Mouse (Mus musculus) kidney, postnatal 0 days (tissue): ENCODE measurements around the gene Amdhd2. TPM values are rescaled to one million over a fixed set of nuclear protein-coding genes. Genes with fewer than 3 reads are reported as not detected.

Experiments
- ATAC-seq: fragments of 200-750 bp; cut with Nextera tagmentation; replicated peaks from 2 replicates; pipeline ENCODE4 v1.8.0; 2017; ENCODE audit warnings: low read depth, moderate number of reproducible peaks, moderate TSS enrichment, moderate library complexity; ENCODE audit not compliant: low FRiP score
- DNase-seq: peaks from one replicate; pipeline ENCODE4 v3.0.0-alpha.2; 2016; ENCODE audit warnings: low spot score
- H3K27ac ChIP-seq: fragments of 300-500 bp; sonication (generic); 2 replicates; pipeline ENCODE4 v1.5.1; 2014; ENCODE audit warnings: mild to moderate bottlenecking
- H3K27me3 ChIP-seq: fragments of 300-500 bp; sonication (generic); 2 replicates; pipeline ENCODE4 v1.6.1; 2014; ENCODE audit warnings: low read length, mixed read lengths; ENCODE audit not compliant: insufficient read depth
- H3K36me3 ChIP-seq: fragments of 300-500 bp; sonication (generic); 2 replicates; pipeline ENCODE4 v1.6.1; 2014; ENCODE audit warnings: low read length, mixed read lengths; ENCODE audit not compliant: insufficient read depth
- H3K4me1 ChIP-seq: fragments of 300-500 bp; sonication (generic); replicated peaks from 2 replicates; pipeline ENCODE4 v1.6.1; 2014; ENCODE audit warnings: antibody characterized with exemption, low read length, mixed read lengths; ENCODE audit not compliant: insufficient read depth
- H3K4me2 ChIP-seq: fragments of 300-500 bp; sonication (generic); 2 replicates; pipeline ENCODE4 v1.6.1; 2014; ENCODE audit warnings: mild to moderate bottlenecking, low read length, moderate library complexity, mixed read lengths
- H3K4me3 ChIP-seq: fragments of 300-500 bp; sonication (generic); replicated peaks from 2 replicates; pipeline ENCODE4 v1.5.1; 2014; ENCODE audit warnings: low read depth, low read length
- H3K9ac ChIP-seq: fragments of 300-500 bp; sonication (generic); 2 replicates; pipeline ENCODE4 v1.6.1; 2014; ENCODE audit warnings: low read depth, low read length
- H3K9me3 ChIP-seq: fragments of 300-500 bp; sonication (generic); replicated peaks from 2 replicates; pipeline ENCODE4 v1.6.1; 2016; ENCODE audit warnings: low read length, inconsistent platforms, mixed read lengths
- CTCF ChIP-seq: IDR thresholded peaks from 2 replicates; pipeline ENCODE4 v1.5.1; 2016; ENCODE audit warnings: antibody characterized with exemption, low read depth, mild to moderate bottlenecking, moderate library complexity
- WGBS: fragments of 180-500 bp; shearing (Covaris S2); extraction: QIAGEN DNeasy Blood & Tissue Kit; methylation state at CpG from one replicate; pipeline ENCODE4 v1.1.7; 2014; 5-methylcytosine and 5-hydroxymethylcytosine counted together
- polyA plus RNA-seq: library from polyadenylated mRNA; unstranded; fragments of >200 nt; fragmentation: Nextera tagmentation; extraction: Ambion mirVana; gene quantifications from 2 replicates; pipeline ENCODE4 v1.2.1, GENCODE M21; 2015

The Amdhd2 gene
- polyA plus RNA-seq, 1 experiment from 2014 or later: 47.9 TPM

- Histone ChIP-seq H3K27me3 (no peaks in the 10 kb centered on the region), H3K36me3 (0 out of 2 replicates have a peak, but pooled peaks cover 12% of the 10 kb centered on the region), H3K9me3 (no peaks in the 10 kb centered on the region), H3K4me3 (no peak overlapping the region), H3K27ac (no peak overlapping the region), H3K9ac (no peak overlapping the region), H3K4me1 (no peaks in the 10 kb centered on the region), H3K4me2 (no peak overlapping the region)
- no peak for TF ChIP-seq CTCF
- ATAC-seq (no peak), DNase-seq (no peak)
- WGBS: 68% methylated on average over 1 of the region's 1 CpGs
Observed at GRCm38 (mm10) chr17:24111256-24111655, 52.3 kb downstream of the Amdhd2 start.

- no peak for TF ChIP-seq CTCF
- Histone ChIP-seq H3K9me3 (no peaks in the 10 kb centered on the region), H3K4me2 (no peak overlapping the region), H3K36me3 (0 out of 2 replicates have a peak, but pooled peaks cover 25% of the 10 kb centered on the region), H3K9ac (no peak overlapping the region), H3K4me1 (no peaks in the 10 kb centered on the region), H3K27ac (no peak overlapping the region), H3K4me3 (no peak overlapping the region), H3K27me3 (no peaks in the 10 kb centered on the region)
- DNase-seq (no peak), ATAC-seq (no peak)
- WGBS: 73% methylated on average over 1 of the region's 1 CpGs
Observed at GRCm38 (mm10) chr17:24108896-24109295, 54.7 kb downstream of the Amdhd2 start.

Other genes starting within 250 kb of the Amdhd2 start
- not detected in 2 replicates for gene Dcpp3, start 246.3 kb downstream of the Amdhd2 start, polyA plus RNA-seq
- not detected in 2 replicates for gene Sbp, start 222.1 kb downstream of the Amdhd2 start, polyA plus RNA-seq
- gene Sbpl, start 208.5 kb downstream of the Amdhd2 start, polyA plus RNA-seq: not detected in 2 replicates
- 0.18 and 0.25 TPM in 2 replicates for gene Prss30, start 183.2 kb downstream of the Amdhd2 start, polyA plus RNA-seq
- 0.43 and 0.72 TPM in 2 replicates for gene Prss22, start 165.7 kb downstream of the Amdhd2 start, polyA plus RNA-seq
- gene Prss27, start 125.6 kb downstream of the Amdhd2 start, polyA plus RNA-seq: 0.68 and 0.78 TPM in 2 replicates
- gene Kctd5, start 90.3 kb downstream of the Amdhd2 start, polyA plus RNA-seq: 47.6 and 51.2 TPM in 2 replicates
- 28.7 and 29.4 TPM in 2 replicates for gene Pdpk1, start 12.8 kb downstream of the Amdhd2 start, polyA plus RNA-seq
- gene Atp6v0c, start 5.9 kb upstream of the Amdhd2 start, polyA plus RNA-seq: 974 and 1,011 TPM in 2 replicates
- gene Tbc1d24, start 41.8 kb upstream of the Amdhd2 start, polyA plus RNA-seq: 2.3 and 2.5 TPM in 2 replicates
- 2.7 and 4.0 TPM in 2 replicates for gene Ntn3, start 45.8 kb upstream of the Amdhd2 start, polyA plus RNA-seq
- 6.1 and 6.7 TPM in 2 replicates for gene Tedc2, start 57.1 kb upstream of the Amdhd2 start, polyA plus RNA-seq
- 18.3 and 23.2 TPM in 2 replicates for gene Ccnf, start 87.7 kb upstream of the Amdhd2 start, polyA plus RNA-seq
- not detected in 2 replicates for gene Abca17, start 187.3 kb upstream of the Amdhd2 start, polyA plus RNA-seq
- gene Abca3, start 188.2 kb upstream of the Amdhd2 start, polyA plus RNA-seq: 21.8 TPM in 2 replicates